29 mouse cellular contexts compared by ENCODE assay signal in the genomic region with DNA sequence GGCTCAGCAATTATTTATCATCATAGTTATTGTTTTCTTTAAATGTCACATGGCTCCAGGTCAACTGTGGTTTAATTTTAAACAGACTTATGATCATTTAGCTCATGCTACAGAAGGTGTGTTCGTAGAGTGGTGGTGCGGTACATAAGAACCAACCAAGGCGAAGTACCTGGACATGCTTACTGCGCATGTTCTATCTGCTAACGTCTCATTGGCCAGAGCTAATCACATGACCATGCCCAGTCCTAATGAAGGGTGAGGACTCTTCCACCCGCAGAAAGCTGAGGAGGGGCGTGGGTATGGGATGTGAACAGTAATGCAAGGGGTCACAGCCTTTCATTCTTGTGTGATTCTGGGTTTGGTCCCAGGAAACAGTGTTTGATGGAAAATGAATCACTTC. TPM values are rescaled to one million over a fixed set of nuclear protein-coding genes. Genes with fewer than 3 reads are reported as not detected.
"Had no signal": no experiment of that assay in that cellular context is flagged by ENCODE, and none has a peak within 500 bp of the region (broad histone marks: within the 10 kb centered on the region; RNA-seq: fewer than 3 reads in every experiment).

No protein-coding gene starts in this region.

- DNase-seq: gastrocnemius, adult 2 months; gastrocnemius, postnatal 10 days; gastrocnemius, postnatal 25 days; heart, adult 18-20 months; heart, postnatal 10 days; heart, postnatal 4 days; kidney, adult 18-20 months; kidney, adult 8-10 months; kidney, postnatal 14 days; kidney, postnatal 36 days; layer of hippocampus, adult 9-11 months; left cerebral cortex, postnatal 4 days had no signal

- H3K4me1 ChIP-seq: heart, embryonic 10.5 days; heart, embryonic 12.5 days; hindbrain, embryonic 10.5 days; hindbrain, embryonic 12.5 days; intestine, embryonic 15.5 days; liver, embryonic 12.5 days had no signal

- H3K9ac ChIP-seq: heart, embryonic 12.5 days; hindbrain, embryonic 12.5 days; hindbrain, embryonic 14.5 days; intestine, embryonic 15.5 days; limb, embryonic 13.5 days; limb, embryonic 15.5 days; liver, embryonic 12.5 days; liver, embryonic 14.5 days had no signal

- H3K27ac ChIP-seq: gastrocnemius, adult 2 months; heart, embryonic 10.5 days; hindbrain, embryonic 10.5 days; hindbrain, embryonic 12.5 days; hindbrain, embryonic 14.5 days; intestine, embryonic 15.5 days; kidney, postnatal 0 days; left cerebral cortex, adult 2 months; limb, embryonic 13.5 days; limb, embryonic 15.5 days; liver, embryonic 12.5 days; liver, embryonic 14.5 days had no signal

- H3K4me2 ChIP-seq: heart, embryonic 12.5 days; hindbrain, embryonic 12.5 days; hindbrain, embryonic 14.5 days; intestine, embryonic 15.5 days; limb, embryonic 13.5 days; limb, embryonic 15.5 days; liver, embryonic 12.5 days had no signal

- H3K36me3 ChIP-seq: heart, embryonic 10.5 days; heart, embryonic 12.5 days; hindbrain, embryonic 10.5 days; hindbrain, embryonic 12.5 days; intestine, embryonic 15.5 days; limb, embryonic 13.5 days; limb, embryonic 15.5 days; liver, embryonic 12.5 days had no signal

- H3K9me3 ChIP-seq: heart, embryonic 10.5 days; hindbrain, embryonic 10.5 days; hindbrain, embryonic 12.5 days; intestine, embryonic 15.5 days; limb, embryonic 13.5 days; limb, embryonic 15.5 days; liver, embryonic 12.5 days had no signal

- H3K27me3 ChIP-seq: heart, embryonic 12.5 days; hindbrain, embryonic 12.5 days; intestine, embryonic 15.5 days; limb, embryonic 13.5 days; limb, embryonic 15.5 days; liver, embryonic 12.5 days had no signal

- ATAC-seq: hindbrain, embryonic 16.5 days; inflammation-experienced regulatory T-cells, adult 6 months; intestine, embryonic 15.5 days; intestine, postnatal 0 days; liver, embryonic 12.5 days had no signal

- H3K4me3 ChIP-seq: gastrocnemius, adult 2 months; heart, embryonic 10.5 days; heart, embryonic 12.5 days; hindbrain, embryonic 10.5 days; hindbrain, embryonic 12.5 days; intestine, embryonic 15.5 days; left cerebral cortex, adult 2 months; limb, embryonic 13.5 days; limb, embryonic 15.5 days; liver, embryonic 12.5 days had no signal

RNA-seq across cellular contexts. Expression of a gene that starts 49.4 kb away (rescaled TPM):
- total RNA-seq: granulocyte monocyte progenitor cell, adult 5-6 weeks had no signal
- polyA plus RNA-seq: heart, embryonic 10.5 days; heart, embryonic 12.5 days; kidney, embryonic 14.5 days; liver, embryonic 12.5 days; liver, embryonic 14.5 days had no signal
